Mouse (Mus musculus) adrenal gland, postnatal 4 days (tissue): Measurements from ENCODE around the gene Arl14. TPM values are rescaled to one million over a fixed set of nuclear protein-coding genes. Genes with fewer than 3 reads are reported as not detected.
"Not testable (repeated sequence)": the region's sequence is repeated elsewhere in the genome, so short reads cannot be mapped to it uniquely, and the experiment has no call there.

Source experiments
- DNase-seq, 2 experiments: peaks; one replicate each; pipeline ENCODE4 v3.0.0; 2021 to 2022; ENCODE audit warnings: low spot score in 2 of 2, mixed read lengths in 2 of 2
- total RNA-seq, 2 experiments: library from RNA; stranded (reverse); gene quantifications; 2 replicates each; pipeline ENCODE4 v1.2.3; 2021

The Arl14 gene
- total RNA-seq, 2 experiments from 2014 or later = not detected

DNA sequence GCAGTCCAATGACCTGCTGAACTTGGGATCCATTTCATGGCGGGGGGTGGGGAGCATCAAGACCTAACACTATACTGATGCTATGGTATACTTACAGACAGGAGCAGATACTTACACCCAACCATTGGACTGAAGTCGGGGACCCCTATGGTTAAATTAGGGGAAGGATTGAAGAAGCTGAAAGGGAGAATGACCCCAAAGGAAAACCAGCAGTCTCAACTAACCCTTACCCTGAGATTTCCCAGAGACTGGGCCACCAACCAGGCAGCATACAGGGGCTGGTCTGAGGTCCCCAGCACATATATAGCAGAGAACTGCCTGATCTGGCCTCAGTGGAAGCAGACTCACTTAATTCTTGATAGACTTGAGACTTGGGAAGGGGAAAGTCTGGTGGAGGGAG, 10.0 kb upstream of the Arl14 start:
- no peak for DNase-seq

- no peak for DNase-seq
Observed at GRCm38 (mm10) chr3:69213465-69213864, 8.8 kb upstream of the Arl14 start.

DNA sequence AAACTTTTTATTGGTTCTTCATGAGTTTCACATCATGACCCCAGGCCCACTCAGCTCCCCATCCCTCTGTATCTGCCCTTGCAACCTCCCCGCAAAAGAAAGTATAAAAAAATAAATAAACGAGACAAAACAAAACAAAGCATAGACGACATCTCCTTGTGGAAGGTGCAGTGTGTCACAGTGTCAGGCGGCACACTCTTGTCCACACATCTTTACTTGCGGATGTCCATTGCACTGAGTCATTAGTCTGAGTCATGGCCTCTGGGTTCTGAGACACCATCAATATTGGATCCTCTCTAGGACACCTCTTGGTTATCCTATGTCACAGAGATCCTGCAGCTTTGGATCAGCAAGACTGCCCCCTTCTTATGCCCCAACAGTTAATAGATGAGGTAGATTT, 7.7 kb upstream of the Arl14 start:
- DNase-seq = no peak

DNA sequence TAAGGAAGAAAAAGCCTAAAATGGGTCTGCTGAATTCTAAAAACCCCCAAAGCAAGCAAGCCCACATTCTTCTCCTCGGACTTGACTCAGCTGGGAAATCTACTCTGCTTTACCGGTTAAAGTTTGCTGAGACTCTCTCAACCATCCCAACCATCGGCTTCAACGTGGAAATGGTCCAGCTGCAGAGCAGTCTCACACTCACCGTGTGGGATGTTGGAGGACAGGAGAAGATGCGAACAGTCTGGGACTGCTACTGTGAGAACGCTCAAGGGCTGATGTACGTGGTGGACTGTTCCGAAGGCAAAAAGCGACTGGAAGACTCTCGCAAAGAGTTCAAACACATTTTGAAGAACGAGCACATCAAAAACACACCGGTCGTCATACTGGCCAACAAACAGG, 282 bp downstream of the Arl14 start:
- no peak for DNase-seq

DNA sequence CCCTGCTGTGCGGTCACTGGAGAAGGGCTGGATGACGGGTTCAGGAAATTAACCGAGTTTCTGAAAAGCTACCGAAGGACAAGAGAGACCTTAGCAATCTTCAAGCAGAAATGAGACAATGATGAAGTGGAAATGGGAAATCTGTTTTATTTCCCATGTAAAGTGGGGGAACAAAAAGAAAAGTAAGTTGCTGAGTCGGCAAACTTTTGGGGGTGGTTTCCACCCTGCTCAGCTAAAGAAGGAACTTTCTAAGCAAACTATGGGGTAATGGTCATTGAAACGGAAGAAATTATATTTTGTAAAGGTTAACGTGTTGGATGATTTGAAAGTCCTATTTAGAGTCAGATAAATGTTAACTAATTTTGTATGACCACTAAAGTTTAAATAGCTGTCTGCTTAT, 768 bp downstream of the Arl14 start:
- DNase-seq = no peak

DNA sequence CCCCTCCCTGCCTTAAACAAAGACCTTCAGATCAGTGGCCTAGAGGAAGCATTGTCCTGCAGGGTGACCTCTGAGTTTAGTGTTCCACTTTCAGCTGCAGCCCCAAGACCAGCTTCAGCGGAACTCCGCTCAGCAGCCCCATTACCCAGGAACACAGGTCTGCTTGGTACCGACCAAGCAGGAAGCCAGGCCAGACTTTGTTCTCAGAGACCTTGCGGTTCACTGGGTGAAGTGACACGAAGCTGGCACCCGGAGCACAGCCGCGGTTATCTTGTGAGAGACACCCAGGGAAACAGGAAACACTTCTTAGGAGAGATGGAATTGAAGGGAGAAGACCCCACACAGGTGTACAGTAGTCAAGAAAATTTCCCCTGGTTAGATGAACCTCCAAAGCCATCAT, 1.4 kb downstream of the Arl14 start:
- no peak for DNase-seq

DNA sequence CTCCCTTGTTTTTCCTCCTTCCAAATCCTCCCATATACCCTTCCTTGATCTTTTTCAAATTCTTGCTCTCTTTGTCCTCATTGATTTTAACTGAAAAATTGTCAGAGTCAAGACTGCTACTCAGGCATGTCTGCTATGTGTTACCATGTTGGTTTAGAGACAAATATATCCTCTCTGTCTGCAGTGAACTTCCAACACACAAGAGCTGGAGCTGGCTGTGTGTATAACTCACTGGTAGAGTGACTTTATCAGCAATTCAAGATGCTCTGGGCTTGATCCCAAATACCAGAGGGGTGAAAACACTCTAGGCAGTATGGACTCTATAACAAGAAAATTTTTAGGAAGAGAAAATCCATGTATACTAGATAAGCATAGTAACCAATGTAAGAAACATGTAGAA, 2.8 kb downstream of the Arl14 start:
- no peak for DNase-seq

- DNase-seq = no peak
Observed at GRCm38 (mm10) chr3:69226496-69226895, 4.3 kb downstream of the Arl14 start.

- no peak for DNase-seq
Observed at GRCm38 (mm10) chr3:69228002-69228401, 5.8 kb downstream of the Arl14 start.

- no peak for DNase-seq
Observed at GRCm38 (mm10) chr3:69231522-69232138, 9.4 kb downstream of the Arl14 start.

DNA sequence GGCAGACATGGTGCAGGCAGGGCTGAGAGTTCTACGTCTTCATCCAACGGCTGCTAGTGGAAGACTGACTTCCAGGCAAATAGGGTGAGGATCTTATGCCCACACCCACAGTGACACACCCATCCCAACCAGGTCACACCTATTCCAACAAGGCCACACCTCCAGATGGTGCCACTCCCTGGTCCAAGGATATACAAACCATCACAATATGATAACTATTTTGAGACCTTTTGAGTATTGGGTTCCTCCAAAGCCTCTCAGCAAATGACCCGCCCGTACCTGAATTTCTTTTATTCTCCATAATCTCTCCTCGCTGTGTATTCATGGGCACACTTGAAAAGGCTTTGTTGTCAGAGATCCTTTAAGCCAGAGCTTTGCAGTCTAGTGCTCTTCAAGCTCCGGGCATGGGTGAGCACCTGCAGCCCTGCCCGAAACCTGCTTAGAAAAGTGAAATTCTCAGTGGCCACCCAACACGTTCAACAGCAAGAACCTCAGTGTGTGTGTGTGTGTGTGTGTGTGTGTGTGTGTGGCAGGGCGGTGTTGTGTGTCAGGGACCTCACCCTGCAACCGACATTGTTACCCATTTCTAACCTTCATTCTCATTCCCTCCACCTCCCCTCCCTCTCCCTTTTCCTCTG, 11.5 kb downstream of the Arl14 start:
- DNase-seq = not testable (repeated sequence)

DNA sequence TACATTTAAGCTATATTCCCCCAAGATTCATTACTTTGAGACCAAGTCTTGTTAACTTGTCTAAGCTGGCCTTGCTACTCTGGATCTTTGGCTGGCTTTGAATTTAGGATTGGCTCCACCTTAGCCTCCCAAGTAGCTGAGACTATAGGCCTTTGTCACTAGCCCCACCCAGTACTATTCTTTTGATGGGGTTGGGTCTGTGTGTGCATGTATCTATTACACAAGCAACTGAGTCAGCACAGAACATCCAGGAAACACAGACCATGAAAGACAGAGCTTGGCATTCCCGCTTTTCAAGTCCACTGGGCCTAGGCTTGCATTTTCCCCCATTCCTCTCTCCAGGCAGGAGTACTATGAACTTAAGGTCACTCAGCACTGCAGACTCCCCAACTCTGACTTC, 12.3 kb downstream of the Arl14 start:
- DNase-seq = no peak

DNA sequence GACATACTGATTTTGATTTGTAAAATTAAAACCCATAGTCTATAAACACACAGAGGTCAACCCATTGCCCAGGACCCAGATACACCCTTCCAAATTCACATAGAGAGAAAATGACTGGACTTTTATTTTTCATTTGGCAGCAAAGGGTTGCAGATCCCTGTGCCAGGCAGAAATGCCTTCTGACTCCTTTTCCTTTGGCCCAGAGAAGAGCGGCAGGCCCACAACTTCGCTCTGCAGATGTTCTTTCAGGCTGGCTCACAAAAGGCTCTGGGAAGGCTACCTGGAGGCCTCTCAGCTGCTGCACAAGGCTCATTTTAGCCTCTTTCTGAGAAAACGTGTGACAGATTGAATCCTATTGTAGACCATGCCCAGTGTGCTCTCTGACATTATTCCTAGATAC, 13.6 kb downstream of the Arl14 start:
- no peak for DNase-seq

DNA sequence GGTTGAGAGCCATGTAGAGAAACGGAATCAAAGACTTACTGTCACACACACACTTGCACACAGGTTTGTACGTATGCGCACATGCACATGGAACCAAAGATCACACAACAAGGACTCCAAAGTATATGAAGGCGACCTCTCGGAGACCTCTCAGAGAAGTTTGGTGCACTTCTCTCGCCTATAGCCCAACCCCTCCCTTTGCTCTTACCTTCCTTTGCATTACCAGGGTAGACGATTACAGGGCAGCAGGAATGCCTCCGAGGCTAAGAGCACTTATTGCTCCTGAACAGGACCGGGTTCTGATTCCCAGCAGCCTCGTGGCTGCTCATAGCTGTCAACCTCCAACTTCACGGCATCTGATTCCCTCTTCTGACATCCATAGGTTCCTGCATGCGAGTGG, 14.3 kb downstream of the Arl14 start:
- no peak for DNase-seq

DNA sequence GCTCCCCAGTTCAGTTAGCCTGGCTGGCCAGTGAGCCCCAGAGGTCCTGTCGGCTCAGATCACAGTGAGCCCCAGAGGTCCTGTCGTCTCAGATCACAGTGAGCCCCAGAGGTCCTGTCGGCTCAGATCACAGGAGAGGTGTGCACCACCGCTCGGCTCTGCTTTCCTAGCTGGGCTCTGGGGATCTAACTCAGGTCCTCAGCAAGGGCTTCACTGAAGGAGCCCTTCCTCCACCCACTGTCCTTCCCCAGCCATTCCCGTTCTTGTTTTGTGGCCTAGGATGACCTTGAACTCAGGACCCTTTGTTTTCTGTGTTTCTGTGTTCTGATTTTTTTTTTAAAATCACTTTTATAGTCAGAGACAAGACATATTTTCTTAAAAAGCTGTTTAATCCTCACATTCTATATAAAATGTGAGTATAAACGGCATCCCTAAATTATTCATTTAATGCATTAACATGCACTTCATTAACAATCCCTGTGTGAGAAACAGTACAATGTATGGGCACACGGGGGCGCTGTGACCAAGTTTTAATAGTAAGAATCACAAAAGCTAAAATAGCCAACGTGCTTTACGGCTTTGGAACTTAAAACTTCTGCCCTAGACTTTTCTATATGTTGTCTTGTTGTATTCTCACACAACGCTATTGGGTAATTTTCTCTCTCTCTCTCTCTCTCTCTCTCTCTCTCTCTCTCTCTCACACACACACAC, 16.1 kb downstream of the Arl14 start:
- DNase-seq = no peak

DNA sequence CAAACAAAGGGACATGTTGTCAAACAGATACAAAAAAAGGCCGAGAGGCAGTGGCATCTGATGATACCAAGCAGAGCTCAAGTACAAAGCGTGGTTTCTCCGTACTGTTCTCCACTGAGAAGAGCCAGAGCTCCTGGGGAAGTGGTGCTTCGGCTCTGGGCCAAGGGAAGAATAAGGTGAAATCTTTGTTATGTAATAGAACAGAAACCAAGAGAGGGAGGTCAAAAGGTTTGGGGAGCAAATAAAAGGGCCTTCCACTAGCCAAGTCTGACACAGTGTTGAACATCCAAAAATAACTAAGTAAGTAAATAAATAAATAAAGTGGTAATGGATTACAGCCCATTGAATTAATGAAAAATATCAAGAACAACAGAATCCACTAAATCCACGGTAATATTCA, 17.0 kb downstream of the Arl14 start:
- no peak for DNase-seq

GRCm38 (mm10) chr3:69241020-69241419, 18.8 kb downstream of the Arl14 start:
- DNase-seq = no peak

DNA sequence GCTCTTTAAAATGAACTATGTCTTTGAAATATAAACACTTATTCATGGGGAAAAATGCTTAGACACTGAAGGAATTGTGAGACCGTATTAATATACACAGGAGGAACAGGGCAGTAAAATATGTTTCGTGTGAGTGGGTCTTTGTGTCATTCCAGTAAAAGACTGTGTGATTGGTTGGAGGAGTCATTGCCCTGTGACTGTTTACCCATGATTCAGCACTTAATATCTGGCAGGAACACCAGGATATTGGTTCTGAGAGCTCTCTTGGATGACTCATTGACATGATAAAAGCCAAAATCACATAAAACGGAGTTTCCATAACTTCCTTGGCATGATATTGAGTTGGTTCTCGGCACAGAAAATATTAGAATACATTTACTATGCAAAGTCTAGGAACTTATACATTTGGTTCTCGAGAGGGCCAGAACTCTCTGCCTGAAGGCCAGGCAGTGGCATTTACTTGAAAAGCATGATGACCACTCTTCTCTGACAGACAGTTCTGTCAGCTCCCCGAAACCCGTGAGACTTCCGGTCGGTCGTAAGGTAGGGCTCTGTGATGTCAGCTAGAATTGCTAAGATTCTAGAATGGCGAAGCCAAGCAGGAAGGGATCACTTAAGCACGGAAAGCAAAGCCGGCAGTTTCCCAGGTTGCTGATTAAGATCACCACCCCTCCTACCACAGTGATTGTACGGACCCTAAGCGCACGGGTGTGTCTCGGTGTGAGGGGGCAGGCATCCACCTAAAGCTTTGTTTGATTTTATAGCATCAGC, 31.1 kb downstream of the Arl14 start:
- DNase-seq = no peak

GRCm38 (mm10) chr3:69254676-69255075, 32.5 kb downstream of the Arl14 start:
- no peak for DNase-seq

DNA sequence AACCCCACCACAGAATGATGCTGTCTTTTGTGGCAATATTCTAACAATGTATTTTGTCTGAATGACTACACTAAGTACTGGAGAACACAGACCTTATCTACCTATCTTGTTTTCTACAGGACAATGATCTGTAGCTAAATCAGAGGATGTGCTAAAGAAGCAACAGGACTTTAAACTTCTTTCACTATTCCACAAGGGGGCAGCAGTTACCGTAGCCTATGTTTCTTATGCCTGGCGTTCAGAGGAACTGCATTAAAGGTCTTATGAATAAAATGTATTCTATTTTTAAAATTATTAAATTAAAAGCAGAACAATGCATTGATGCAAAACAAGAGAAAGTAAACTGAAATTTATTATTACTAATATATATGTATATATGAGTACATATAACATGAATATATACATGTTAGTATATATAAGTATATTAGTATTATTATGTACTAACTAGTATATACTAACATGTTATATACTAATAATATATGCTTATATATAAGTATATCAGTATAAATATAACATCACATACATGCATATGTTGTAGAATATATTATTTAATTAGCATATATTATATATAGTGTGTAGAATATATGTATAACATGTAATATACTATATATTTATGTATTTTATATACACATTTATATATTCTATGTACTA, 35.0 kb downstream of the Arl14 start:
- no peak for DNase-seq

DNA sequence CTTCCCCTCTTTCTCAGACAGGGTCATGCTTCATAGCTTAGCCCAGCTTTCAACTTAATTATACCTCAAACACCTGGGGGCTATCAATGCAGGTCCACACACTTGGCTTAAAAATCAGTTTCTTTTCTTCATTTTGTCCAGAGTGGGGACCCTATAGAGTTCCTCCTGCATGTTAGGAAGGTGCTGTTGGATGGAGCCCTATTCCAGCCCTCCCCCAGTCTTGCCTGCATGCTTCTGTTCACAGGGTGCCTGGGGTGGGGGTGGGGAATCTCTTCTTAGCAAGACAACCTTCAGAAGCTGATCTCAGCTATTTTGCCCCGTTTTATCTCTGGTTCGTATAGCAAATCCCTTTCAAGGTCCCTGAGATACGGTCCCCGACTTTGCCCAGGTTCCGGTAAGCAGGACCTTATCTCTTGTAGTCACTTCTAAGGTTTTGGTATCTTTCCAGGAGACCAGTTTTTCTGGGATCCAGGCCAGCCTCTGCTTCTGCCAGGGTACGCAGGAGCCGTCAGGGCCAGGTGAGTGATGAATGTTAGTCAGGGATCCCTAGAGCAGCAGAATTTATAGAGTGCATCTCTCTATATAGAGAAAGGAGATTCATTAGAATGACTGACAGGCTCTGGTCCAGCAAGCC, 40.9 kb downstream of the Arl14 start:
- no peak for DNase-seq
